Mouse (Mus musculus) erythroblast, embryonic 14.5 days (primary cell): ENCODE results near the gene Dctn1. TPM values are rescaled to one million over a fixed set of nuclear protein-coding genes. Genes with fewer than 3 reads are reported as not detected.

Experiments used
- H3K27me3 ChIP-seq: 2 replicates; pipeline ENCODE4 v1.6.1; 2012; ENCODE audit warnings: inconsistent platforms; ENCODE audit not compliant: control insufficient read depth
- H3K36me3 ChIP-seq: 2 replicates; pipeline ENCODE4 v1.6.1; 2012; ENCODE audit warnings: mild to moderate bottlenecking, inconsistent platforms; ENCODE audit not compliant: control insufficient read depth
- H3K4me1 ChIP-seq: 2 replicates; pipeline ENCODE4 v1.6.1; 2012; ENCODE audit warnings: inconsistent platforms; ENCODE audit not compliant: control insufficient read depth
- H3K4me3 ChIP-seq: replicated peaks from 2 replicates; pipeline ENCODE3; 2012; ENCODE audit warnings: moderate library complexity, mild to moderate bottlenecking, inconsistent platforms
- H3K9me3 ChIP-seq: 2 replicates; pipeline ENCODE4 v1.6.1; 2012; ENCODE audit warnings: low read length, inconsistent platforms, mixed read lengths; ENCODE audit not compliant: control insufficient read depth
- GATA1 ChIP-seq: IDR thresholded peaks from 2 replicates; pipeline ENCODE4 v1.6.1; 2012; ENCODE audit warnings: low read length, inconsistent platforms, mixed read lengths
- TAL1 ChIP-seq: IDR thresholded peaks from 3 replicates; pipeline ENCODE4 v1.6.1; 2012; ENCODE audit warnings: low read length, inconsistent platforms, mixed read lengths
- polyA plus RNA-seq: library from polyadenylated mRNA; stranded (reverse); fragments of >175 nt; gene quantifications from 2 replicates; pipeline ENCODE4 v1.2.3, GENCODE M21; 2012

Dctn1 gene
- 27.2 and 36.9 TPM in 2 replicates for polyA plus RNA-seq

DNA sequence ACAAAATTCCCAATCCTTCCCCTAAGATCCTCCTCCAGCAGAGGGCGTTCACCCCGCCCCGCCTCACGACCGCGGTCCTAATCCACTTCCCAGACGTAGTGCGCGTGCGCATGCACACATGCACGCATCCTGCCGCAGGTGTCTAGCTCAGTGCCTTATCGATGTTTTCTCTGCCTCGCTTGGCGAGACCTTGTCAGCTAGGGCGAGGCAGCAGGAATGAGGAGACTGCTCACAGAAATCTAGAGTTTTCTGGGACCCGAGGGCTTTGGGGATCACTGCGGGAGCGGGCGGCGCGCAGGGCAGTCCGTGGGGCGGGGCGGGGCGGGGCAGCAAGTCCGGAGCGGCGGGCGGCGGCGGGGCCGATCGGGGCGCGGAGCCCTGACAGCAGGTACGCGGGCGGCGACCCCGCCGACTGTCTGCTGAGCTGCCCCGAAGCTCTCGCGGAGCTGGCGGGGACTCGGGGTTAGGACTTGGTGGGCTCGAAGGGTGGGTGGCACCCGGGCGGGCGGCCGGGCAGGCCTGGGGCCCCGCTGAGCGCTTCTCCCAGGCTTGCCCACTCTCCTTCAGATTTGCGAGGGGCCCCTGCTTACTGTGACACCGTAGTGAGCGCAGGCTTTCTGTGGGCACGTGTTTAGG lies at the start of gene Dctn1:
TSS of gene Dctn1 (plus strand) at position 314 of the 636 bp plus-strand sequence.
- H3K4me1 ChIP-seq = peaks cover 52% of the 10 kb centered on the region
- peak within 1 kb of the TSS; percentile 78 for H3K4me3 ChIP-seq
- peaks cover 7% of the 10 kb centered on the region; the same call in 1 of the 2 replicates for H3K9me3 ChIP-seq
- H3K27me3 ChIP-seq = peaks cover 37% of the 10 kb centered on the region
- peaks cover 11% of the 10 kb centered on the region for H3K36me3 ChIP-seq
- TF ChIP-seq GATA1 = no peak
- no peak for TF ChIP-seq TAL1

- Histone ChIP-seq H3K4me1 (peaks cover 82% of the 10 kb centered on the region), H3K9me3 (no peaks in the 10 kb centered on the region), H3K4me3 (peak overlapping the region; percentile 93), H3K36me3 (peaks cover 56% of the 10 kb centered on the region), H3K27me3 (no peaks in the 10 kb centered on the region)
- TF ChIP-seq GATA1 = no peak
These were observed 49.2 kb upstream of the Dctn1 start for GRCm38 (mm10) chr6:83116373-83117164.

DNA sequence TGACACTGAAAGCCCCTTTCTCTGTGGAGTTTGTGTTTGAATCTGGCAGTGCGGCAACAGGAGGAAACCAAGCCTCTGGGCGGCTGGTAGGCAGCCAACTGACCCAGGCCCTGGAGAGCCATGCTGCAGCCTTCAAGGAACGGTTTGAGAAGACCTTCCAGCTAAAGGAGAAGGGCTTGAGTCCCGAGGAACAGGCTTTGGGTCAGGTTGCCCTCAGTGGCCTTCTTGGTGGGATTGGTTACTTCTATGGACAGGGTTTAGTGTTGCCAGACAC lies 48.6 kb upstream of the Dctn1 start:
- H3K4me3 ChIP-seq = no peak overlapping the region
- no peaks in the 10 kb centered on the region for H3K27me3 ChIP-seq
- TF ChIP-seq TAL1 (no peak), GATA1 (no peak)
- H3K4me1 ChIP-seq = peaks cover 82% of the 10 kb centered on the region
- no peaks in the 10 kb centered on the region for H3K9me3 ChIP-seq
- H3K36me3 ChIP-seq = peaks cover 51% of the 10 kb centered on the region

DNA sequence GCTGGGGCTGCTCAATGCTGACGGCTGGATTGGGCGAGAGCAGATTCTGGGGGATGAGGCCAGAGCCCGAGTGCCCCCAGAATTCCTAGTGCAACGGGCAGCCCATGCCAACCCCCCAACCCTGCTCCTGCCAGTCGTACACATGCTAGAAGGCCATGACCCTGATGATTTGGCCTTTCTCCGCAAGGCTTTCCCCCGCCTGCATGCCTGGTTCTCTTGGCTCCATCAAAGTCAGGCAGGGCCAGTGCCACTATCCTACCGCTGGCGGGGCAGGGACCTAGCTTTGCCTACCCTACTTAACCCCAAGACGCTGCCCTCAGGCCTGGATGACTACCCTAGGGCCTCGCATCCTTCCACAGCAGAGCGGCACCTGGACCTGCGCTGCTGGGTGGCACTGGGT lies 48.1 kb upstream of the Dctn1 start:
- no peak overlapping the region for H3K4me3 ChIP-seq
- peaks cover 50% of the 10 kb centered on the region for H3K36me3 ChIP-seq
- no peaks in the 10 kb centered on the region for H3K27me3 ChIP-seq
- peaks cover 85% of the 10 kb centered on the region for H3K4me1 ChIP-seq
- TF ChIP-seq TAL1 (no peak), GATA1 (no peak)
- H3K9me3 ChIP-seq = no peaks in the 10 kb centered on the region

- Histone ChIP-seq H3K4me1 (peaks cover 91% of the 10 kb centered on the region), H3K27me3 (no peaks in the 10 kb centered on the region), H3K36me3 (peaks cover 51% of the 10 kb centered on the region), H3K4me3 (no peak overlapping the region), H3K9me3 (no peaks in the 10 kb centered on the region)
- TF ChIP-seq TAL1 (no peak), GATA1 (no peak)
These were observed 47.4 kb upstream of the Dctn1 start for GRCm38 (mm10) chr6:83118369-83118768.

GRCm38 (mm10) chr6:83118825-83119733 lies 46.6 kb upstream of the Dctn1 start:
- peaks cover 55% of the 10 kb centered on the region for H3K36me3 ChIP-seq
- TF ChIP-seq TAL1 = no peak
- TF ChIP-seq GATA1 = no peak
- H3K4me3 ChIP-seq = peak overlapping the region; percentile 86

GRCm38 (mm10) chr6:83119734-83120051 lies 46.0 kb upstream of the Dctn1 start:
- peaks cover 93% of the 10 kb centered on the region for H3K4me1 ChIP-seq
- H3K36me3 ChIP-seq = peaks cover 55% of the 10 kb centered on the region
- H3K4me3 ChIP-seq = peak overlapping the region; percentile 86
- H3K27me3 ChIP-seq = no peaks in the 10 kb centered on the region
- no peaks in the 10 kb centered on the region for H3K9me3 ChIP-seq
- no peak for TF ChIP-seq TAL1
- TF ChIP-seq GATA1 = no peak

More at GRCm38 (mm10) chr6:83118825-83119733, 46.6 kb upstream of the Dctn1 start:
- Histone ChIP-seq H3K4me1 (peaks cover 93% of the 10 kb centered on the region), H3K27me3 (no peaks in the 10 kb centered on the region), H3K9me3 (no peaks in the 10 kb centered on the region)

- peaks cover 90% of the 10 kb centered on the region for H3K4me1 ChIP-seq
- no peaks in the 10 kb centered on the region for H3K27me3 ChIP-seq
- H3K4me3 ChIP-seq = peak within 1 kb of the TSS; percentile 86
- H3K9me3 ChIP-seq = no peaks in the 10 kb centered on the region
- TF ChIP-seq TAL1 (no peak), GATA1 (no peak)
- peaks cover 55% of the 10 kb centered on the region for H3K36me3 ChIP-seq
These were observed 44.5 kb upstream of the Dctn1 start, which contains the start of gene Wbp1 for GRCm38 (mm10) chr6:83120930-83121862. Gene Wbp1, minus strand, starts transcription at chr6:83121559.
